12 mouse cellular contexts compared by ENCODE assay signal in the genomic region with DNA sequence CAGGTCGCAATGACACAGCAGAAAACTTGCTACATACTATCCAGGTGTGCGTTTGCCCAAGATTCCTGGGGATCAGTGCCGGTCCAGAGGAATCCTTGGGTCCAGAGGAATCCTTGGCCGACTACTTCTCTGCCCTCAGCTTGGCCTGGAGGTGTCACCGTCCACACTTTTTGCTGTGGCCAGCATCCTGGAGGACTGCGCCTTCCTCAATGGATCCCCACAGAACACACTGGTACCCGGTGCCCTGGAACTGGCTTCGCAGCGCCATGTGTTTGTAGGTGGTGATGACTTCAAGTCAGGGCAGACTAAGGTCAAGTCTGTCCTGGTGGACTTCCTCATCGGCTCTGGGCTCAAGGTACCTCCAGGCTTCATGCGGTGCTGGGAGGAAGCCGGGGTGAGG. TPM values are rescaled to one million over a fixed set of nuclear protein-coding genes. Genes with fewer than 3 reads are reported as not detected.
A peak's percentile ranks its signal among the peaks of the same experiment; 100 is the strongest.
DNase-seq lines count a peak whose midpoint lies in the region; ATAC-seq and TF ChIP-seq lines count a peak whose summit lies in the region.
"Had no signal": no experiment of that assay in that cellular context is flagged by ENCODE, and none has a peak within 500 bp of the region (broad histone marks: within the 10 kb centered on the region; RNA-seq: fewer than 3 reads in every experiment).

No protein-coding gene starts in this region.

- ATAC-seq in kidney, embryonic 15.5 days (replicated peaks; ENCODE audit: low FRiP score): no peak
- ATAC-seq in limb, embryonic 11.5 days (ENCODE audit: insufficient number of reproducible peaks, low FRiP score, low TSS enrichment, low read depth): no peak

- peaks cover 80% of the 10 kb centered on the region for H3K4me1 ChIP-seq in kidney, embryonic 15.5 days
- H3K4me1 ChIP-seq in E14TG2a.4 (replicated peaks; ENCODE audit: low read depth, low read length) (peaks cover 88% of the 10 kb centered on the region), ES-E14 (ENCODE audit: control insufficient read depth in 2 of 2, insufficient read depth in 2 of 2, low read length in 2 of 2, poor library complexity in 1 of 2) (peaks cover 2 to 34% of the 10 kb centered on the region in 2 experiments; a peak in 2 of 4 replicates)
- peaks cover 52% of the 10 kb centered on the region for H3K4me1 ChIP-seq in limb, embryonic 11.5 days (ENCODE audit: control insufficient read depth, insufficient read depth, low read length)

- no peak for TF ChIP-seq CTCF in E14TG2a.4 (conservative IDR thresholded peaks at IDR 0.05; ENCODE audit: low read length)

- H3K4me2 ChIP-seq in kidney, embryonic 15.5 days: peak overlapping the region; percentile 97
- H3K4me2 ChIP-seq in limb, embryonic 11.5 days (ENCODE audit: low read depth, severe bottlenecking): no peak overlapping the region

- no peak overlapping the region for H3K27ac ChIP-seq in kidney, embryonic 15.5 days
- no peak overlapping the region for H3K27ac ChIP-seq in ES-E14 (ENCODE audit: insufficient read depth, low read depth, low read length, poor library complexity, severe bottlenecking)
- no peak overlapping the region for H3K27ac ChIP-seq in limb, embryonic 11.5 days (replicated peaks; ENCODE audit: low read depth, low read length)

- no peaks in the 10 kb centered on the region for H3K27me3 ChIP-seq in kidney, embryonic 15.5 days
- peaks cover 15% of the 10 kb centered on the region for H3K27me3 ChIP-seq in E14TG2a.4 (ENCODE audit: insufficient read depth, low read length)
- 0 out of 2 replicates have a peak, but pooled peaks cover 2% of the 10 kb centered on the region for H3K27me3 ChIP-seq in limb, embryonic 11.5 days (ENCODE audit: control insufficient read depth, insufficient read depth, low read length)

- peak overlapping the region; percentile 75 for H3K4me3 ChIP-seq in kidney, embryonic 15.5 days (replicated peaks)
- H3K4me3 ChIP-seq in E14TG2a.4 (replicated peaks; ENCODE audit: low read length) (peak overlapping the region; percentile 93), ES-E14 (ENCODE audit: insufficient read depth in 1 of 2, low read depth in 1 of 2, low read length in 2 of 2, poor library complexity in 1 of 2, severe bottlenecking in 1 of 2) (peak overlapping the region; percentile 22 to 69; a peak in 3 of 4 replicates)
- H3K4me3 ChIP-seq in limb, embryonic 11.5 days (ENCODE audit: low read depth, low read length): peak overlapping the region; percentile 63

- no peaks in the 10 kb centered on the region for H3K9me3 ChIP-seq in kidney, embryonic 15.5 days (replicated peaks)
- no peaks in the 10 kb centered on the region for H3K9me3 ChIP-seq in E14TG2a.4 (ENCODE audit: low read length)
- H3K9me3 ChIP-seq in ES-E14 (ENCODE audit: control insufficient read depth, insufficient read depth, low read depth, low read length): no peaks in the 10 kb centered on the region
- no peaks in the 10 kb centered on the region for H3K9me3 ChIP-seq in limb, embryonic 11.5 days (ENCODE audit: control insufficient read depth, low read length)

- no peak overlapping the region for H3K9ac ChIP-seq in kidney, embryonic 15.5 days
- H3K9ac ChIP-seq in ES-E14 (ENCODE audit: insufficient read depth, low read depth, low read length, poor library complexity, severe bottlenecking): peak overlapping the region; percentile 77; the same call in 1 of the 2 replicates
- no peak overlapping the region for H3K9ac ChIP-seq in limb, embryonic 11.5 days (ENCODE audit: low read length)

- H3K36me3 ChIP-seq in kidney, embryonic 15.5 days: peaks cover 46% of the 10 kb centered on the region
- peaks cover 63% of the 10 kb centered on the region for H3K36me3 ChIP-seq in E14TG2a.4 (ENCODE audit: insufficient read depth, low read length)
- peaks cover 44% of the 10 kb centered on the region for H3K36me3 ChIP-seq in ES-E14 (ENCODE audit: control insufficient read depth, insufficient read depth, low read length, poor library complexity, severe bottlenecking)
- peaks cover 11% of the 10 kb centered on the region for H3K36me3 ChIP-seq in limb, embryonic 11.5 days (ENCODE audit: control insufficient read depth, insufficient read depth, low read length)

- no peak for DNase-seq in kidney, postnatal 10 days
- no peak for DNase-seq in ES-E14 (ENCODE audit: low read depth, low spot score)
- DNase-seq in limb, embryonic 11.5 days (ENCODE audit: low spot score): no peak
- no peak for DNase-seq in frontal cortex, postnatal 14 days (ENCODE audit: low spot score in 2 of 2)
- DNase-seq in layer of hippocampus, postnatal 36 days: no peak
- DNase-seq: embryo, embryonic 11 days; thymus, adult 18-20 months had no signal

- in situ Hi-C loops in ES-E14 (cut with MboI; ENCODE audit: low sequenced_read_pairs in 2 of 2, unreplicated experiment in 2 of 2): no loop called here

- WGBS in kidney, embryonic 15.5 days: 94% methylated on average over 12 of the region's 12 CpGs
- 92% methylated on average over 12 of the region's 12 CpGs for WGBS in limb, embryonic 11.5 days

TF ChIP-seq in ES-E14, 5 proteins besides CTCF, POLR2A, EP300 and RAD21:
- TF ChIP-seq CHD2 (IDR thresholded peaks at IDR 0.05; ENCODE audit: low read depth, low read length): no peak
- no peak for TF ChIP-seq MAFK (IDR thresholded peaks at IDR 0.05; ENCODE audit: insufficient read depth, low read depth, low read length)
- TF ChIP-seq HCFC1 (IDR thresholded peaks at IDR 0.05; ENCODE audit: borderline replicate concordance, insufficient read depth, low read length): no peak
- TF ChIP-seq ZC3H11A (IDR thresholded peaks at IDR 0.05; ENCODE audit: borderline replicate concordance, low read depth, low read length): no peak

RNA-seq across cellular contexts. Expression of a gene that starts 1.6 kb away (rescaled TPM):
- 180 and 198 TPM in 2 replicates for polyA plus RNA-seq in kidney, embryonic 15.5 days (2015; fragmentation: Nextera tagmentation; extraction: Ambion mirVana)
- 161 and 250 TPM in 2 replicates for total RNA-seq in ES-E14 (2012; rRNA removed)
- 100 and 114 TPM in 2 replicates for polyA plus RNA-seq in limb, embryonic 11.5 days (2014; fragmentation: Nextera tagmentation; extraction: Ambion mirVana)
- 10 to 100 TPM; 42.9 to 54.3 TPM for total RNA-seq in layer of hippocampus, postnatal 36 days (2021)

RNA-seq across cellular contexts. Expression of a gene that starts 12.9 kb away (rescaled TPM):
- 135 and 145 TPM in 2 replicates for polyA plus RNA-seq in kidney, embryonic 15.5 days (2015; fragmentation: Nextera tagmentation; extraction: Ambion mirVana)
- total RNA-seq in ES-E14 (2012; rRNA removed): 85.5 and 142 TPM in 2 replicates
- polyA plus RNA-seq in limb, embryonic 11.5 days (2014; fragmentation: Nextera tagmentation; extraction: Ambion mirVana): 167 and 177 TPM in 2 replicates
- 100 to 1,000 TPM; 276 to 279 TPM for total RNA-seq in layer of hippocampus, postnatal 36 days (2021)

RNA-seq across cellular contexts. Expression of a gene that starts 20.1 kb away (rescaled TPM):
- 2.5 TPM in 2 replicates for polyA plus RNA-seq in kidney, embryonic 15.5 days (2015; fragmentation: Nextera tagmentation; extraction: Ambion mirVana)
- total RNA-seq in ES-E14 (2012; rRNA removed): 0.13 TPM in 1 of 2 replicates, not detected in the other
- 0.57 TPM in 2 replicates for polyA plus RNA-seq in limb, embryonic 11.5 days (2014; fragmentation: Nextera tagmentation; extraction: Ambion mirVana)
- total RNA-seq in layer of hippocampus, postnatal 36 days (2021): 1 to 10 TPM in 1 of 2 experiments, under 1 TPM in 1; 0.33 to 1.0 TPM

RNA-seq across cellular contexts. Expression of a gene that starts 36.4 kb away (rescaled TPM):
- 0.46 and 0.77 TPM in 2 replicates for polyA plus RNA-seq in kidney, embryonic 15.5 days (2015; fragmentation: Nextera tagmentation; extraction: Ambion mirVana)
- 7.0 and 18.8 TPM in 2 replicates for total RNA-seq in ES-E14 (2012; rRNA removed)
- 0.15 TPM in 1 of 2 replicates, not detected in the other for polyA plus RNA-seq in limb, embryonic 11.5 days (2014; fragmentation: Nextera tagmentation; extraction: Ambion mirVana)
- total RNA-seq in layer of hippocampus, postnatal 36 days (2021): not detected
- total RNA-seq: G1E; left cerebral cortex, postnatal 25 days; megakaryocyte-erythroid progenitor cell, adult 5-6 weeks had no signal

RNA-seq across cellular contexts. Expression of a gene that starts 56.6 kb away (rescaled TPM):
- polyA plus RNA-seq in kidney, embryonic 15.5 days (2015; fragmentation: Nextera tagmentation; extraction: Ambion mirVana): 20.3 and 23.8 TPM in 2 replicates
- 15.8 and 16.1 TPM in 2 replicates for total RNA-seq in ES-E14 (2012; rRNA removed)
- polyA plus RNA-seq in limb, embryonic 11.5 days (2014; fragmentation: Nextera tagmentation; extraction: Ambion mirVana): 19.5 and 20.1 TPM in 2 replicates
- total RNA-seq in layer of hippocampus, postnatal 36 days (2021): 10 to 100 TPM; 18.6 to 23.4 TPM
